In the genomic region with DNA sequence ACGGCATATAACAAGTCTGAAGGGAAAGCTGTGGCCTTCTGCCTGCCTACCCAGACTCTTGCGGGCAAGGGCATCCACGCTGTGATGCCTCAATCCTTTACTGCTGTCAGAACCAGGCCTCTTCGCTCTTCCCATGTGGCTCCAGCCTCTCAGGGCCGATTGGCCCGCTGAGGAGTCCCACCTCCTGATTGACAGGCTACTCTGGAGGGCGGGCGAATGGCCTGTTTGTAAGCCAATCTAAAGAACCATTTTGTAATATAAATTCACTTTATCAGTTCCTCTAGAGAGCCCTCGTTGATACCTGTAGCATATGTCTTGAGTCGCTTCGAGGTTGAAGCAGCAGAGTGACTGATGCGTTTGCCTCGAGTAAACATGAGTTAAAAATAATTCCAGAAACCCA, we compare ENCODE assay signal across 13 mouse cellular contexts. TPM values are rescaled to one million over a fixed set of nuclear protein-coding genes. Genes with fewer than 3 reads are reported as not detected.
"Had no signal": no experiment of that assay in that cellular context is flagged by ENCODE, and none has a peak within 500 bp of the region (broad histone marks: within the 10 kb centered on the region; RNA-seq: fewer than 3 reads in every experiment).

No protein-coding gene starts in this region.

- DNase-seq: retina, postnatal 1 day; right cerebral cortex, adult 18-20 months; right cerebral cortex, postnatal 14 days; right cerebral cortex, postnatal 25 days; right cerebral cortex, postnatal 4 days; spleen, adult 18-20 months; thymus, adult 18-20 months; thymus, adult 2 months; thymus, postnatal 14 days; thymus, postnatal 25 days; thymus, postnatal 36 days; thymus, postnatal 4 days had no signal

RNA-seq across cellular contexts. Expression of gene 4930470P17Rik, which starts 21.2 kb away (rescaled TPM):
- total RNA-seq: neutrophil, adult 5-6 weeks had no signal
